Mouse (Mus musculus): ENCODE measurements at regions not wholly inside any gene's neighbourhood (a gene's known extent, or its start where the extent isn't known, plus 50 kb on each side); places are given as distances from the start of the nearest gene placed in this dataset.

DNA sequence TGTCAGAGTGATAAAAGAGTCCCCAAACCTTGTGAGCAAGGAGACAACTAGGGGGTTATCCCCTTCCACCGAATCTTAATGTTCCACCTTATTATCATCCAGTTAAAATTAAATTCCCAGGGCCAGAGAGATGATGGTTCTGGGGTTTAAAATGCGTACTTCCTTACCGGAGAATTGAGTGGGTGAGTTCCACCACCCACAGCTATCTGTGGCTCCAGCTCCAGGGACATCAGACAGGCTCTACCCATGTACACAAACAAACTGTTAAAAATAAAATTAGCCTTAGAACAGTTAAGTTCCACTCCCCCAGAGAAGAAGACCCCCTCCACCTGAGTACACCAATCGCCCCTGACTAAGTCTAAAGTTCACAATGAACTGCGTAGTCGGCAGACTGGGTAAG lies 52.0 kb upstream of the Mgat5 start:
- DNase-seq = no peak
- intact Hi-C loops (cut with DNase I) = no loop called here

DNA sequence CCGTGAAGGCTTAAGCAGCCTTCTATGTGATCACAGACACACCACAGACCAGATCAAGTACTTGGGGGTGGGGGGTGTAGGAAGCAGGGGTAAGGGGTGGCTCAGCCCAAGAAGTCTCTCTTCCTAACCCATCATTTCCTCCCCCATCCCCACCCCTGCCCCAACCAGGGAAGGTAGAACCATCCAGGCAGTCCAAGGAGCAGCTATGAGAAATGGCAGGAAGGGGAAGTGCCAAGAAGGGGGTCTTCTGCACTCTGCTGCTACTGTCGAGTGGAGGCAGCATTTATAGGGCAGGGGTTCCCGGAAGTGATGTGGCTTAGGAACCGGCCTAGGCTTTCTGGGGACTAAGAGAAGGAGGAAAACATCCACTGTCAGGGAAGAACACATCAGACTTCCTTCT lies 69.3 kb upstream of the Mgat5 start:
- DNase-seq = no peak
- intact Hi-C loops (cut with DNase I) = no loop called here

DNA sequence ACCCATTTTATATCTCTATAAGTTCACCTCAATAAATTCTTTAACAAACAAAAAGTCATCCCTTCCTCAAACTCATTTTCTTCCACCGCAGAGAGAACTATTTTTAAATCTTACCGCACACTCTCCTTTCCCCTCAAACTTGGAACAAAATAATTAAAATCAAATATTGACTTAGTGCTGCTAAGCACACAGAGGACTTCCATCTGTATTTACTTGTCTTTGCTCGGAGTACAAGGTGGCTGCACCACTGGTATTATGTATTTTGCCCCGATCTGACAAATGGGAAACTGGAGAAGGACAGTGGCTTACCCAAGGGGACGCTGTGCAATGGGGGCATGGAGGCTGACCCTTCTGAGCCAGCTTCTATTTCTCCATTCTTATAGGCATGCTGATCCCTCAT lies 72.9 kb upstream of the Mgat5 start:
- intact Hi-C loops (cut with DNase I) = no loop called here
- DNase-seq = no peak

DNA sequence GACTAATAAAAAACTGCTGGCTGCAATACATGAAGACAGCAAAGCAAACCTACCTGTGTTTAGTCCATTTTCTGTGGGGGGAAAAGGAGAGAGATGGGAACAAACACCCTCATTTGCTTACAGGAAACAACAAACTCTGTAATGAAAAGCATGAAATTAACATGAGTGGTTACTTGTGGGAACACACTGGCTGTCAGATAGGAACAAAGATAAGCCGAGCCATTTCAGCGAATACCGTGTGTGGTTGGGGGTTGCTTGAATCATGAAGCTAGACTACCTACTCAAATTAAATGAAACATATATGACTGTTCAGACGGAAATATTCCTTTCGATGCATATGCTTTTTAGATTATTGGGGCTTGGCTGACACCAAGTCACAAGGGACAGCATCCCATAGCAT lies 80.0 kb upstream of the Mgat5 start:
- no peak for DNase-seq
- intact Hi-C loops (cut with DNase I) = no loop called here

DNA sequence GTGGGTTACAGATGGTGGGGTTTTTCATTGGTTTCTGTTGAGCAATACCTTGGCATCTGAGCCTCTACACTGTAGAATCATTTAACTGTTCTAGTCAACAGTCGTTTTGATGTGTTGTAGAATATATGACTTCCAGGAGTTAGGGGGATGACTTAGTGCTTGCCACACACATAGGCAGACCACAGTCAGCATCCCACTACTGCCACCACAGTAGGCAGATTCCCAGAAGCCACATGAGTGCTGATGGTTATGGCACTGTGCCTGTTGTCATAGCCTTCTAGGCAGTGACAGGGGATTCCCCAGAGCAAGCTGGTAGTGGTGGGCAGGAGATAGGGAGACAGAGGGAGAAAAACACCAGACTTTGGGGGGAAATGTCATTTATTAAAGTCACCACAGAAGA lies 86.8 kb upstream of the Mgat5 start:
- intact Hi-C loops (cut with DNase I) = no loop called here
- DNase-seq = no peak

DNA sequence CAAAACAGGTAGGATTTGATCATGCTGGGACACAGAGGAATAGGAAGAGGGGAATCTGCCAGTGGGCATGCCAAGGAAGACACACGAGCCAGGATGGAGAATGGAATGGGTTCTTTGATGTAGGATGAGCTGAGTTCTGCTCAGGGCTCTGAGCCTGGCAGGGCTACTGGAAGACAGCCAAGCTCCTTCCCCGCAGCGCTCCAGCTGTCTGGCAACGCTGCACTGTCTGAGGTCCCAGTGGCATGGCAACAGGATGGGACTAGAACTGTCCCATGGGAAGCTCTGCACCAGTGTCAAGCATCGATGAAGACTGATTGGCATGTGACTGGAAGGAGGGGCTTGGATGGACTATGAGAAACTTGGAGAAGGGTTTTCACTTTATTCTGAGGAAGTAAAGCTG lies 97.3 kb upstream of the Mgat5 start:
- no peak for DNase-seq
- intact Hi-C loops (cut with DNase I) = no loop called here

DNA sequence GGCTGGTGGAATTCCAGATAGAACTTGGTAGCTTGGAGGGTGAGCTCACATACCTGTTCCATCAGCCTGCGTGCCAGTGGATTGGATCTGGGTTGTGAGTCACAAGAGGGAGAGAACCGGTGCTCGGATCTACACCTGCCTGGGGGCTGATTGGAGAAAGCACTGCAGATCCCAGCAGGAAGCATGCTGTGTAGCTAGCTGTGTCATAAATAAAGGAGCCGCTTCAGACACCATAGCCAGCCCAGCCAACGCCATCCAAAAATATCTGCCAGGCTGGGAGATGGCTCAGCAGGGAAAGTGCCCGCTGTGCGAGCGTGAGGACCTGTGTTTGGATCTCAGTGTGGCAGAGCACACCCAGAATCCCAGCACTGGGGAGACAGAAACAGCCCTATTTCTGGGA lies 99.0 kb upstream of the Mgat5 start:
- no peak for DNase-seq
- intact Hi-C loops (cut with DNase I) = no loop called here

DNA sequence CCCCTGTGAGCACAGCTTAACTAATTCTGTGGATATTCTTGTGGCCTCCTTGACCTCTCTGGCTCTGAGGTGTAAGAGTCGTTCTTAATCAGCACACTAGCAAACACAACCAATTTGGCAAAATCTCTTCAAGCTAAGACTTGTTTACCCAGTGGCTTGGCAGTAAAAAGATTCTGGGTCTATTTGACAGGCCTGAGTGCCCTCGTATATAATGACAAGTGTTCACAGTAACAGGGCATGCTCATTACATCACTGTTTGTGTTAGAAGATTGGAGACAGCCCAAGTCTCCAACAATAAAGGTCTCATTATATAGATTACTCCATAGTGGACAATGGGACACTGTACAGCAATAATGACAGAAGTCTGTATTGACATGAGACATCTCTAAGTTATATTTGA lies 101.2 kb upstream of the Mgat5 start:
- no peak for DNase-seq
- intact Hi-C loops (cut with DNase I) = no loop called here

DNA sequence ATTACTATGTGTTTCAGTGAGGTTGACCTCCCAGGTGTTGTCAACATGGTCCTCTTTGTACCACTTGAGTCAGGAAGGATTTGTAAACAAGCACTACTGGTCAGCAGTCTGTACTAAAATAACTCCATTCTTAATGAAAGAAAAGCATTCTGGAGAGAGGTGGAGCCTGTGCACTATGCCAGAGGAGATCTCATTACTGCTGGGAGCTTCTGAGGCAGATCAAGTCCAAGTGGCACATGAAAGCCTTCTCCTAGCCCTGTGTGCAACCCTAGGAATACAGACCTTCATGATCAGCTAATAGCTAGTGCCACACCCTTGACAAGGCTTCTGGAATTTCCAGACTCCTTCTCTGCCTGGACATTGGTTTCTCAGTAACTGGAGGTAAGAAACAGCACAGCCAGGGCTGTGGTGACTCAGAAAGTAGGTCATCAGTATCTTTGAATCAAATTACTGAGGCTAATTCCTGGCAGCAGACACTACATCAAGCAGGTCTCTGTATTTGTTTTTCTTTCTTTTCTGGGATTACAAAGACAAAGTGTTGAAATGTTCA lies 105.9 kb upstream of the Mgat5 start:
- DNase-seq = no peak
- intact Hi-C loops (cut with DNase I) = no loop called here

DNA sequence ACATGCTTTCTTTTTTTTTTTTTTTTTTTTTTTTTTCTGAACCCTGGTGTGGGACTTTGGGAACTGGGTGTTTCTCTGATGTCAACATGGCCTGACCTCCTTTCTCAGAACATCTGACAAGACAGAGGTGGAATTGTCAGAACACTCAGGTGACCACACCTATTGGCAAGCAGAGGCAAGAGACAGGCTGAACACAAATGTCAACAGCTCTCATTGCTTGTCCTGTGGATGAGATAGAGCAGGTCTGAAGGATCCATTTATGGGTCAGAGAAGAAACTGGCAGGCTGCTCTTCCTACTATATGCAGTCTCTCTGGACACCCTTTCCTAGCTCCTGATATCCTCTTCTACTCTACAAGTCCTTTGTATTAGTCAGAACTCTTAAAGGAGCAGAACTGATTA lies 117.2 kb upstream of the Mgat5 start:
- intact Hi-C loops (cut with DNase I) = no loop called here
- DNase-seq = no peak

DNA sequence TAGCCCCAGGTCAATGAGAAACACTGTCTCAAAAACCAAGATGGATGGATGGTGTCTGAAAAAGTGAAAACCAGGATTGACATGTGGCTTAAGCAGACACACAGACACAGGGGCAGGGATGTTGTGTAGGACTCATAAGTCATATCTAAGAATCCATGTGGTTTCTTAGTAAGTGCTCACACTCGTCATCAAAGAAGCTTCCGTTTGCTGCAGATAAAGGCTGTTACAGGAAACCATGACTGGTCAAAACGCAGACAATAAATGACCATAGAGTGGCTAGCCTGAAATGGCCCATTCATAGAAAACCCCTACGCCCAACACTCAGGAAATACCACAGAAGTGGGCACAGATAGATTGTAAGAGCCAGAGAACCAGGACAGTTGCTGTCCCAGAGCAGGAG lies 118.8 kb upstream of the Mgat5 start:
- no peak for DNase-seq
- intact Hi-C loops (cut with DNase I) = no loop called here

DNA sequence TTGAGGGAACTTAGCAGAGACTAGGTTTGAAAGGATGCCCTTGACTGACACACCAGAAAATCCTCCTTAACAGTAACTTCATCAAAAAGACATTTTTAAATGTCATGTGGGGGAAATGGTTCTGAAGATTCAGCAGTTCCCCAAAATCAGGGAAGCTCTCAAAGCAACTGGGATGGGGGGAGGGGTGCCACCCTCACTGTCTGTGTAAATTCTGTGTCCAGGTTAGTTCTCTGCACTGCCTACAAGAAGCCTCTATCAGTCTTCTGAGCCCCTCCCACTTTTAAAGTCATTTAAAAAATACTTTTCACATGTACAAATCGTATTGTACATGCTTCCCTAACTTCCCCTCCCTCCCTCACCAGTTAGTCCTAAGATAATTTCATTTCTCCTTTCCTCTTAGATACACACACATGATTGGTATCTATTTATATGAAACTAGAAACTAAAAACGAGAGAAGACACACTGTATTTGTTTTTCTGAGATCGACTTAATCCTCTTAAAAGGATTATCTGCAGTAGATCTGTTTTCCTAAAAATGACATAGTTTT lies 121.0 kb upstream of the Mgat5 start:
- intact Hi-C loops (cut with DNase I) = no loop called here
- no peak for DNase-seq

DNA sequence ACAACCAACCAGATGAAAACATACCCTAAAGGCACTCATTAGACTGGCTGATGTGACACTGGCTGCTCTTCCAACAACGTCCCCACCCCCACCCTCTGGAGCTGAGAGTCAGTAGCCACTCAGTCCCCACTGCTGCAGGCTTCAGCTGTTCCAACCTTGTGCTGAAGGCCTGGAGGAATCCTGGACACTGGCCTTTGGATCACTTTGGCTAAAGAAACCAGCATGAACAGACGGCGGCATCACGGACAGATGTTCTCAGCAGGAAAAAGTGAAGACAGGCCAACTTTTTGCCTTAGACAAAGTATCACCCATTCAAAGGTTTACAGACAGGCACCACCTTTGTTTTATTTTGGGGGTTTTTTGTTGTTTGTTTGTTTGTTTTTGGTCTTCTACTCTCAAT lies 125.8 kb upstream of the Mgat5 start:
- DNase-seq = no peak
- intact Hi-C loops (cut with DNase I) = loop anchor here (1.0 kb wide), 1 partner anchor 33 kb away; no protein-coding TSS in a partner anchor

DNA sequence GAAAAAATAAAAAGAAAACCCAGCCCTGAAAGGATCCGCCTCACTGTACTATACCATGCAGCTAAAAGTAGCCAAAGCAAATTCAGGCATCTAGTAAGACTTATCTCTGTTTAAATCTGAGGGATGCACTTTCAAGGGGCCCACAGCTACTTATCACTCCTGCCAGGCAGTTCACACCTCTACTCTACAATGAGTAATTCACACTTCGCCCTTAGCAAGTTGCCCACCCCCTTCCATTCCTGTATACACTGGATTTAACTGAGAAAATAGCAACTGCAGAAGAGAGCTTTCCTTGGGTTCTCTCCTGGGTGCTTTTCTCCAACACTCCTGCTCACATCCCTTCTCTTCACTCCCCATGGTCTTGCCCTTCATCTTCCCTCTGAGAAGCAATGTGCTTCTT lies 142.4 kb upstream of the Mgat5 start:
- intact Hi-C loops (cut with DNase I) = no loop called here

DNA sequence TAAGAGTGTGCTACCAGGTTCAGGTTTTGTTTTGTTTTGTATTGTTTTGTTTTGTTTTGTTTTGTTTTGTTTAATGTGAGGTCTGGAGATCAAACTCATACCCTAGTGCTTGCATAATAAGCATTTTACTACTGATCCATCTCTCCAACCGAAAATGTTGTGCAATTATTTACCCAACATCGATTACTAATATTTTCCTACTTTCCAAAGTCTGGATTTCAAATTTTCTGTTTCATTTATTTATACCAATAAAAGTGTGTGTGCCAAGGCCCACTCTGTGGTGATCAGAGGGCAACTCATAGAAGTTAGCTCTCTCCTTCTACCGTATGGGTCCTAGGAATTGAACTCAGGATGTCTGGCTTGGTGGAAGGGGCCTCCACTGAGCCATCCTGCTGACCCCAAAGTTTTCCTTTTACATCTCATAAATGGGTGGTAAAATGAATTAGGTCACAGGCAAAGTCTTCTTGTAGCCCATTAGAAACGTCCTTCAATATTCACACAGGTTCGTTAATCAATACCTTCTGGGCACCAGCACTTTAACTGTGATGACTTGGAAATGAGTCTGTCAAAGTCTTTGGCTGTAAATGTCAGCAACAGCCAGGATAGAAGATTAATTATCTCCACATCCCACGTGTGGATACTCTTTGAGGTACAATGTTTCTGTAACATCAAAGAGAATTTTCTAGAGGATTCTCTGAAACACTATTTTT lies 158.9 kb upstream of the Mgat5 start:
- DNase-seq = no peak

More for the DNA sequence above, 142.4 kb upstream of the Mgat5 start:
- no peak for DNase-seq

DNA sequence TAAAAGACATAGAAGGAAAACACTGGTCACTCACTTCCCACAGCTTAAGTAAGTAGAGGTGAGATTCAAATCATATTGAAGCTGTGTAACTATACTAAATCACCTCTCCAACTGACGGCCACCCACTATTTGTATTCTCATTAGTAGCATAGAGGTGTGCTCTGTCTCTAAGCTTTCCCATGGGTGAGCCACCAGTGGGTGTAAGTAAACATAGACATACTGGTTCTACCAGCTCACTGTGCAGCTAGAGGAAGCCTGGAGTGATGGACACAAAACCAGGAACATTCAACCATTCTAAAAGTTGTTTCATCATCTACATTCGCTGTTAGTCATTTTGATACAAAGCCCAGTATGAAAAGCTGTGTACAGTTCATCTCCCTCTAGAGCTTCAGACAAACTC lies 170.1 kb upstream of the Mgat5 start:
- intact Hi-C loops (cut with DNase I) = no loop called here
- DNase-seq = no peak

More for the DNA sequence above, 158.9 kb upstream of the Mgat5 start:
- intact Hi-C loops (cut with DNase I) = loop anchor here (1.0 kb wide), 1 partner anchor 33 kb away; no protein-coding TSS in a partner anchor

DNA sequence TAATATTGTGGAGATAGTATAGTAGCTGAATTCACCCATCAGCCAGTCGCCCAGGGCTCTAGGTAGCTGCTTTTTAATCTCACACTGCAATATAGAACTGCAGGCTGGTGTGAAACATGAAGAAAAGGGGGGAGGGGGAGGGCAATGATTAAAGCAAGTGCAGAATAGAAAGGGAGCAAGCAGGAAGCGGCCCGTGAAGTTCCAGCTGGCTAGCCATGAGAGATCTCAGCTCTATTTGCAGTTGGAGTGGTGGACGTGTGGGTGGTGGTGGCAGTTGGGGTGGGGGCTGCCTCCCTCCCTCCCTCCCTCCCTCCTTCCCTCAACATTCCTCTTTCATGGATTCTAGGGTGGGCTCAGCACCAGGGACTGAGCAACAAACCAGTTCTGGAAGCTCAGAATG lies 173.3 kb upstream of the Mgat5 start:
- intact Hi-C loops (cut with DNase I) = no loop called here

DNA sequence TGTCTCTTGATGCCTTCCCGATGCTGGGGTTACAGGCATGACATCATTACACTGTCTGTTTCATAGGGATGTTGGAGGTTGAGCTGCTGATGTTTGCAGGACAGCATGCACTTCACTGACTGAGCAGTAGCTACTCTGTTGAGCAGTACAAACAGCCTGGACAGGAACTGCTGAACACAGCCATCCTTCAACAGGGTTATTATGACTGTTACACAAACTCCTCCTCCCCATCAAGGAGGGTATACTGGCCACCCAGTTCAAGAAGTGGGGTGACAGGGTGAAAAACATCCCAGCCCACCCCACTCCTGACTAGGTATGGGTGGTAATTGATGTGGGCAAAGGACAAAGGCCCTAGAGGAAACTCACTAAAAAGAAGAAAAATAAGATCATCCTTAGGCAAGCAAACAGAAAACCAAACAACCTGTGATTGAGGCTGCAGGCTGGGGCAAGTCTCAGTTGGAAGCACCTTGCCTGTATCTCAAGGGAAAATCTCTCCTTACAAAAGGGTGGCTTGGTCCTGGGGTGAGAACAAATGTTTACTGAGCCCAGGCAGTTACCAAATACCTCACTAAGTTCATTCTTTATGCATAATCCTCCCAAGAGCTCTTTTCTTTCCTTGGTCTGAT lies 175.8 kb upstream of the Mgat5 start:
- no peak for DNase-seq
- intact Hi-C loops (cut with DNase I) = no loop called here

More for the DNA sequence above, 173.3 kb upstream of the Mgat5 start:
- no peak for DNase-seq

DNA sequence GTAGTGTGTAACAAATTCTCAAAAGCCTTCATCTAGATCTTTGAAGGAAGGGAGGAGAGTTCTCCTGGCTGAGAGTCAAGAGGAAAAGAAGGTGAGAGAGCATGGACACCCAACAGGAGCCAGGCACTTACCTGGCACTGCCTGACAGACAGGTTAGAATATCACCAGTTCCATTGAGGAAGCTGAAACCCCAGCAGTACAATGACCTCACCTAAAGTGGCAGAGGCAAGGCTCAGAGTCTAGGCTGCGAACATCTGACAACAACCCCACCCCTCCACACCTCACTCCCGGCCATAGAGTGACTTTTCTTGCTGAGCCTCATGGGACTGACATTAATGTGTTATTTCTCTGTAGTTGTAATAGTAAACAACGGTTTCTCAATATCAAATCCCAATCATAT lies 181.7 kb upstream of the Mgat5 start:
- no peak for DNase-seq
- intact Hi-C loops (cut with DNase I) = no loop called here

DNA sequence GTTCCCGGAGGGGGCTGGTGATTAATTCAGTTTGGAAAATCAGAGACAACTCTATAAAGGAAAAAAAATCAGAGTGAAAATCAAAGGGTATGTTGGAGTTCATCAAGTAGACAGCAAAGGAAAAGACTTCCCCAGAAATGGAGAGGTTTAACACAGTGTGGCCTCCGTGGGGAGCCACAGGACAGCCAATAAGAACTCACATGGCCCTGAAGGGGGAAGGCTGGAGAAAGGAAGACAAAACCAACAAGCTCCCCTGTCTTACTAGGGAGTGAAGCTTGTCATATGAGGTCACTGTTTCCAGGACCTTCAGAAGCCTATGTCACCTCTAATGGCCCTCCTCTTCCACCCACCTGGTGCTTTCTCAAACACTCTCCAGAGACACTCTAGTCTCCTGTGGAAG lies 187.1 kb upstream of the Nckap5 start:
- intact Hi-C loops (cut with DNase I) = loop anchor here (2.0 kb wide), 1 partner anchor 441 kb away; no protein-coding TSS in a partner anchor
- DNase-seq = no peak

DNA sequence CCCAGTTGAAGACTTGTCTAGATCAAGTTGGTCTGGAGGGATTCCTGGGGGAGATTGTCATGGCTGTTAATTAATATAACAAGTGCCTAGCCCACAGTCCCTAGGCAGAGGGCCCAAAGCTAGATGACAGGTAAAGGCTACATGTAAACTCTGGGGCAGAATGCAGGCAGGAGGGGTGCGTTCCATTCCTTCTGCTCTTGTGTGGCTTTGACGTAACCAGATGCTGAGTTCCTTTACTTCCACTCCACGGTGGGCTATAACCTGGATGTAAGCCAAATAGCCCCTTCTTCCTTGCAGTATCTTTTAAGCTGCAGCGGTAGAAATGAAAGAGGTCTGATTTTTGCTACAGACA lies 185.3 kb upstream of the Nckap5 start:
- intact Hi-C loops (cut with DNase I) = loop anchor here (2.0 kb wide), 1 partner anchor 443 kb away; no protein-coding TSS in a partner anchor
- DNase-seq = no peak
